Mouse (Mus musculus) bone marrow, adult 2 months (tissue): ENCODE measurements around the gene Eapp.

Source experiments
- CTCF ChIP-seq: fragments of 200-500 bp; IDR thresholded peaks from 2 replicates; pipeline ENCODE4 v1.5.1; 2011; ENCODE audit warnings: low read length, control low read depth; ENCODE audit not compliant: control insufficient read depth, insufficient read depth
- POLR2A ChIP-seq: fragments of 200-500 bp; IDR thresholded peaks from 2 replicates; pipeline ENCODE4 v1.6.1; 2011; ENCODE audit warnings: low read depth, mild to moderate bottlenecking, control low read depth, low read length, borderline replicate concordance; ENCODE audit not compliant: control insufficient read depth

- TF ChIP-seq CTCF (no peak), POLR2A (no peak)
Measured at GRCm38 (mm10) chr12:54657226-54657625, 38.5 kb downstream of the Eapp start.
